Mouse (Mus musculus): ENCODE data around the gene Olfr544. TPM values are rescaled to one million over a fixed set of nuclear protein-coding genes. Genes with fewer than 3 reads are reported as not detected.
"Not testable (repeated sequence)": the region's sequence is repeated elsewhere in the genome, so short reads cannot be mapped to it uniquely, and the experiment has no call there.

The Olfr544 gene
- polyA plus RNA-seq, 1 experiment from 2014 or later = 0.03 TPM

DNA sequence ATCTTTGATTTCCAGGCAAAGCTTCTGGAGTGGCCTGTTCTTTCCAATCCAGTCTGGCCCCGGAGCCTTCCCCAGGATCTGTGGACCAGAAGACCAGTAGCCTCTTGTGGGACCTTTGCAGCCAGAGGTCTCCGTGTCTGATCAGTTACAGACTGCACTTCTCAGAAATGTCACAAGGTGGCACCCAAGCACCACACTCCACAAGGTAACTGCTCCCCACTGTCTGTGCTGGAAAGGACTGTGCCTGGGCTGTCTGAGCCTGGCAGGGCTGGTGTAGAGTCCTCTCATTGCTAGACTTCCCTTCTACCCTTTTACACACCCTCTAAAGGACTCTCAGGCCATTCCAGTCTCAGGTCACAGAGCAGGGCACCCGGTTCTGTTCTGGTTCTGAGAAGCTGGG is 18.7 kb upstream of the Olfr544 start:
- no peak overlapping the region for H3K27ac ChIP-seq
- no peaks in the 10 kb centered on the region for H3K4me1 ChIP-seq (replicated peaks)
- no peak overlapping the region for H3K9ac ChIP-seq
- no peaks in the 10 kb centered on the region for H3K36me3 ChIP-seq
- H3K27me3 ChIP-seq = 0 out of 2 replicates have a peak, but pooled peaks cover 3% of the 10 kb centered on the region
- no peak overlapping the region for H3K4me3 ChIP-seq (replicated peaks)
- 34% methylated on average over 3 of the region's 3 CpGs for WGBS (ENCODE audit: insufficient replicate concordance)
- DNase-seq = peak; percentile 43
- no peak overlapping the region for H3K4me2 ChIP-seq
- ATAC-seq (ENCODE audit: low read depth) = peak; percentile 60; the same call in 1 of the 2 replicates
- no peaks in the 10 kb centered on the region for H3K9me3 ChIP-seq (replicated peaks)

DNA sequence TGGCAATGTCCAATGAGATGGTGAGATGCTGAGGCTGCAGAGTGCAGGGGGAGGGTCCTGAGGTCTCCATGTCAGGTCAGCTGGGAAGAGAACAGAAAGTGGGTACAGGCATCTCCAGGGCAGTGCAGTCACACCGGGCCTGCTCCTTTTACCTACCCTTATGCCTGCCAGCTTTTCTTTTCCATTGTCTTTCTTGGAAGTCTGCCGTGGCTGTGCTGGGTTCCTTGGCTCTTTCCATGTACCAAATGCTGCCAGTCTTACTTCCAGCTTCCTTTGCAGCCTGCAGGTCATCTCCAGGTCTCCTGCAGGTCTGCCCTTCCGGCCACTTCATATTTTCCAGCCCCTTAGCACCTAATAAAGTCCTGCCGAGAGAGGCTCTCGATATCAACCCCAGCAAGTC is 13.9 kb upstream of the Olfr544 start:
- Histone ChIP-seq H3K27ac (no peak overlapping the region), H3K9me3 (replicated peaks) (no peaks in the 10 kb centered on the region), H3K4me2 (no peak overlapping the region), H3K4me3 (replicated peaks) (no peak overlapping the region), H3K4me1 (replicated peaks) (no peaks in the 10 kb centered on the region), H3K36me3 (no peaks in the 10 kb centered on the region), H3K9ac (no peak overlapping the region), H3K27me3 (no peaks in the 10 kb centered on the region)
- 64% methylated on average over 5 of the region's 5 CpGs for WGBS (ENCODE audit: insufficient replicate concordance)
- ATAC-seq (ENCODE audit: low read depth) (no peak), DNase-seq (no peak)

DNA sequence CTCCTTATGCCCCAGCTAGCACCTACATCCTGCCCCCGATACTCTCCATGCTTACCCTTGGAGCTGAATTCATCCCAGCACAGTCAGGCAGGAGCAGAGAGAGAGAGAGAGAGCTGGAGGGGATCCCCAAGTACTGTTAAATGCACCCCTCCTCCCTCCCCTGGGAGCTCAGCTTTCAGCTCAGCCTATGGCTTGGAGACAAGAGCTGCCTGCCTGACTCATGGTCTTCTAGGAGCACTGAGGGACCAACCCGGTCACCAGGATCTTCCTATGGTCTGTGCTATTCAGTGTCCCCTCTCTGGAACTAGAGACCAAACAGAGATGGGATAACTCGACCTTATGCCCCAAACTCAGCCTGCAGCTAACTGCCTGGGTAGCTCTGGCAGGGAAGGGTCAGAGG is 11.4 kb upstream of the Olfr544 start, which contains the start of gene Olfr545:
Olfr545 (minus strand) TSS at position 101 of the 400 bp plus-strand sequence.
- H3K9me3 ChIP-seq (replicated peaks) = no peaks in the 10 kb centered on the region
- 51% methylated on average over 3 of the region's 3 CpGs for WGBS (ENCODE audit: insufficient replicate concordance)
- H3K4me3 ChIP-seq (replicated peaks) = no peak within 1 kb of the TSS
- no peaks in the 10 kb centered on the region for H3K27me3 ChIP-seq
- no peak within 1 kb of the TSS for H3K4me2 ChIP-seq
- ATAC-seq (ENCODE audit: low read depth) (no peak), DNase-seq (no peak)
- no peaks in the 10 kb centered on the region for H3K36me3 ChIP-seq
- H3K9ac ChIP-seq = no peak within 1 kb of the TSS
- H3K27ac ChIP-seq = no peak within 1 kb of the TSS
- no peaks in the 10 kb centered on the region for H3K4me1 ChIP-seq (replicated peaks)

DNA sequence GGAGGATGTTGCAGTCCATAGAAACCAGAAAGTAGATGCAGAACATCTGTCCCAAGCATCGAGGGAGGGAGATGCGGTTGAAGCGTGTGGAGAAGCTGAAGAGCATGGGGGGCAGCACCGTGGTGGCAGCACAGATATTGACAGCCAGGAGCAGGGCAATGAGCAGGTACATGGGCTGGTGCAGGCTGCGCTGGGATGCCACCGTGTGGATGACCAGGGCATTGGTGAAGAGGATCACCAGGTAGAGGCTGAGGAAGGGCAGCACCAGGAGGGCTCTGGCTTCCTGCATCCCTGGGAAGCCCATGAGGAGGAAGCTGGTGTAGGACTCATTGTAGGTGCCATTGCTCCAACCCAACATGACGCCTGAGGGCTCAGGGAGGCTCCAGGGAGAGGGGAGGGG is 6.3 kb upstream of the Olfr544 start:
- not testable (repeated sequence) for H3K4me3 ChIP-seq (replicated peaks); H3K9ac ChIP-seq; H3K27me3 ChIP-seq; H3K27ac ChIP-seq; H3K9me3 ChIP-seq (replicated peaks); H3K4me1 ChIP-seq (replicated peaks); ATAC-seq (ENCODE audit: low read depth); H3K4me2 ChIP-seq; H3K36me3 ChIP-seq; DNase-seq
- WGBS (ENCODE audit: insufficient replicate concordance) = 45% methylated on average over 6 of the region's 7 CpGs

DNA sequence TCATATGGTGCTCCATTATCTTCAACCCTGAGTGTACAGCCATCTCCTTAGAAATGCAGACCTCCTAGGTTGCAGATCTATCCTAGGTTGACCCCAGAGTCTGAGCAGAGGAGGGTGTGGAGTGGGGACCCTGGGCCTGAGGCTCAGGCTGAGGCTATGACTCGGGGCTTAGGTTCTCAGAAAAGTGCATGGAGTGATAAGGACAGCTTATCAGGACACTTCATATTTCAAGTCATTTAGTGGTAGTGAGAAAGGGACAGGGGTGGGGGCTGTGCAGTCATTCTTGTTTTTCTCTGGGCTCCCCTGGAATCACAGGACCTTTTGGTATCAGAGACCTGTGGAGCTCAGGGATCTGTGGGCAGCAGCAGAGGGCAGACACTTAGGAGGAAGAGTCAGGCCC is 2.0 kb downstream of the Olfr544 start:
- DNase-seq = peak; percentile 25
- Histone ChIP-seq H3K36me3 (no peaks in the 10 kb centered on the region), H3K27ac (no peak overlapping the region), H3K4me1 (replicated peaks) (peaks cover 39% of the 10 kb centered on the region), H3K4me3 (replicated peaks) (no peak overlapping the region), H3K9me3 (replicated peaks) (no peaks in the 10 kb centered on the region), H3K9ac (no peak overlapping the region), H3K27me3 (no peaks in the 10 kb centered on the region), H3K4me2 (peak overlapping the region; percentile 19)
- peak; percentile 86 for ATAC-seq (ENCODE audit: low read depth)
- WGBS (ENCODE audit: insufficient replicate concordance) = 7% methylated on average over 1 of the region's 1 CpGs

DNA sequence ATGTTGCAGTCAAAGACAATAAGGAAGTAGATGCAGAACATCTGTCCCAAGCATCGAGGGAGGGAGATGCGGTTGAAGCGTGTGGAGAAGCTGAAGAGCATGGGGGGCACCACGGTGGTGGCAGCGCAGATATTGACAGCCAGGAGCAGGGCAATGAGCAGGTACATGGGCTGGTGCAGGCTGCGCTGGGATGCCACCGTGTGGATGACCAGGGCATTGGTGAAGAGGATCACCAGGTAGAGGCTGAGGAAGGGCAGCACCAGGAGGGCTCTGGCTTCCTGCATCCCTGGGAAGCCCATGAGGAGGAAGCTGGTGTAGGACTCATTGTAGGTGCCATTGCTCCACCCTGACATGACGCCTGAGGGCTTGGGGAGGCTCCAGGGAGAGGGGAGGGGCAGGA is 3.3 kb downstream of the Olfr544 start:
- H3K9me3 ChIP-seq (replicated peaks); ATAC-seq (ENCODE audit: low read depth): not testable (repeated sequence)
- WGBS (ENCODE audit: insufficient replicate concordance) = 56% methylated on average over 6 of the region's 8 CpGs

DNA sequence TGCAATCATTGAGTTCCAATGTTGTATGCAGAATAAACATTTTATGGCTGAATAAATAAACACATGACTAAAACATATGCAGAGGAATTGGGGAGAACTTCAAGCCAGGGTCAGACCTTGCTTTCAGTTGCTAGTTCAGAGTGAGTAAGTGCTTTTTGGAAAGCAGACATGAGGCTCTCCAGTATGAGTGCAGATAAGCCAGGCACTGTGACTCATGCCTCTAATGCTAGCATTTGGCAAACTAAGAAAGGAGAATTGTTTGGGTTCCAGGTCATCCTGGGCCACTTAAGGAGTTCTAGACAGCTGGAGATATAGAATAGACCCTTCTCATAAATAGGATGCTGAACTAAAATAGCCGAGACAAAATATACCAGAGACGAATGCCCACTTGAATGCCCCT is 4.4 kb downstream of the Olfr544 start:
- no peak overlapping the region for H3K27ac ChIP-seq
- no peak for DNase-seq
- H3K4me1 ChIP-seq (replicated peaks) = peaks cover 39% of the 10 kb centered on the region
- no peaks in the 10 kb centered on the region for H3K9me3 ChIP-seq (replicated peaks)
- H3K9ac ChIP-seq = no peak overlapping the region
- no peak overlapping the region for H3K4me2 ChIP-seq
- H3K36me3 ChIP-seq = no peaks in the 10 kb centered on the region
- WGBS (ENCODE audit: insufficient replicate concordance) = 75% methylated on average over 2 of the region's 2 CpGs
- H3K4me3 ChIP-seq (replicated peaks) = no peak overlapping the region
- no peak for ATAC-seq (ENCODE audit: low read depth)
- H3K27me3 ChIP-seq = no peaks in the 10 kb centered on the region

More for the DNA sequence above, 3.3 kb downstream of the Olfr544 start:
- not testable (repeated sequence) for DNase-seq; H3K4me3 ChIP-seq (replicated peaks); H3K4me2 ChIP-seq; H3K27ac ChIP-seq; H3K9ac ChIP-seq; H3K27me3 ChIP-seq; H3K36me3 ChIP-seq
- H3K4me1 ChIP-seq (replicated peaks) = peaks cover 39% of the 10 kb centered on the region

DNA sequence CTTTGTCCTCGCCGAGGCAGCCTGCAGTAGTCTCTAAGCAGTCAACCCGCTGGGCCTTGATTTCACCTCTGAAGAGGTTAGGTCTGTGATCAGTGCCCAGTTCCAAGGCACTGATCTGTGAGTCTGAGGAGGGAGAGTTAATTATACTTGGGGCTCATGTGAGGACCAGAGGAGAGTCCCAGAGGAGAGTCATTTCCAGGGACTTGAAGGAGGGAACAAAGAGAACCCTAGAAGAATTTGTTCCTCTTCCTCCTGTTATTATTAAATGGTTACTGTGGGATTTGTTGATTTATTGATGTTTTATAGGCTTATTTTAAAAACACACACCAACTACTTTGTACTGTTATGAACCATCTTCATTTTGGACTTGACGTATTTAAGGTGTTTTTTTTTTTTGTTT is 6.5 kb downstream of the Olfr544 start, which contains the start of gene Olfr543:
Olfr543 (minus strand) TSS at position 101 of the 400 bp plus-strand sequence.
- no peaks in the 10 kb centered on the region for H3K9me3 ChIP-seq (replicated peaks)
- no peak within 1 kb of the TSS for H3K27ac ChIP-seq
- no peak within 1 kb of the TSS for H3K4me3 ChIP-seq (replicated peaks)
- 0 out of 2 replicates have a peak, but pooled peaks cover 3% of the 10 kb centered on the region for H3K36me3 ChIP-seq
- WGBS (ENCODE audit: insufficient replicate concordance) = 86% methylated on average over 4 of the region's 4 CpGs
- DNase-seq (no peak), ATAC-seq (ENCODE audit: low read depth) (no peak)
- H3K4me2 ChIP-seq = no peak within 1 kb of the TSS
- peaks cover 40% of the 10 kb centered on the region for H3K4me1 ChIP-seq (replicated peaks)
- no peaks in the 10 kb centered on the region for H3K27me3 ChIP-seq
- no peak within 1 kb of the TSS for H3K9ac ChIP-seq

DNA sequence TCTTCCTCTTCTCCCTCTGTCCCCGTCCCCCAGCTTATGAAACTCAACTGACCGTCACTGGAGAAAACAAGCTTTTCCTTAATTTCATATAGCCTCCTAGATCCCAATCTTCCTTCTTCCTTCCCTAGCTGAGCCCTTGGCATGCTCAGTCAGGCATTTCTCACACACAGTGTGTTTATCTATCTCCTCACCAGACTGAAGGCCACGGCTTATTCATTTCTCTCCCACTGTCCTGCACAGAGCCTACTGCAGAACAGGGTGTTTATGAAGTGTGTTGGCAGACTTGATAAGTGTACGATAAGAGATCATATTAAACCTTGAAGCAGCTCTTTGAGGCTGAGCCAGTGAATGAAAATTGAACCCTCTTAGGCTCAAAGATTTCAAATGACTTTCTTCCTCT is 7.3 kb downstream of the Olfr544 start:
- DNase-seq (no peak), ATAC-seq (ENCODE audit: low read depth) (no peak)
- H3K36me3 ChIP-seq = 0 out of 2 replicates have a peak, but pooled peaks cover 3% of the 10 kb centered on the region
- no peak overlapping the region for H3K4me3 ChIP-seq (replicated peaks)
- peaks cover 32% of the 10 kb centered on the region for H3K4me1 ChIP-seq (replicated peaks)
- H3K27me3 ChIP-seq = no peaks in the 10 kb centered on the region
- 62% methylated on average over 4 of the region's 4 CpGs for WGBS (ENCODE audit: insufficient replicate concordance)
- H3K9ac ChIP-seq = no peak overlapping the region
- no peaks in the 10 kb centered on the region for H3K9me3 ChIP-seq (replicated peaks)
- H3K4me2 ChIP-seq = no peak overlapping the region
- H3K27ac ChIP-seq = no peak overlapping the region

DNA sequence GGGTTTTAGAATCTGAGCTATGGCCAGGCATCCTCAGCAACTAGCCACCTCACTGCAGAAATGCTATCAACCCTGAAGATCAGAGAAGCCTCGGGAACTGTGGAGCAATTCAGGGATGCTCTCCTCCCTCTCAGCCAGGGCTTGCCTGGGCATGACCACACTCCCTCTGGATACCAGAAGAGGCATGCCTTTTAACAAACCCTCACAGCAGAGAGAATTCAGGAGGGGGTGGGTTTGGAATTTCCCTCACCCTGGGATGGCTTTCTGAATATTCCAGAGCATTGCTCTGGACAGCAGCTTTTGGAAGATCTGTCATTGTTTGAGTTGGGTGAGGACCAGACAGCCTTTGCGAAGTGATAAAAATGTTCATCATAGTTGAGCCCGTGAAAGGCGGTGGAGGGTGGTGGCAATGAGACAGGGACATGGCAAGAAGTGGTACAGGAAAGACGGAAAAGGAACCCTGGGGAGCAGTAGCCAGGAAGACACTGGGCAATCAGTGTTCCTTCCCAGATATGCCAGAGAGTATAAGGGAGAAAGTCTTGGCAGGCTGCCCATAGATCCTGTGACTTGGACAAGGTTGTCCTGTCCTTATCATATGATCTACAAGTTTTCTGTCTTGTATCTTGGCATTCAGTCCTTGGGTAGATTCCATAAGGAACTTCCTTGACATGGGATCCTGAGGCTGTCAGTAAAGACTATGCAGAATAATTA is 8.6 kb downstream of the Olfr544 start:
- no peak for DNase-seq
- ATAC-seq (ENCODE audit: low read depth) = no peak
- Histone ChIP-seq H3K27ac (no peak overlapping the region), H3K4me1 (replicated peaks) (peaks cover 23% of the 10 kb centered on the region), H3K27me3 (no peaks in the 10 kb centered on the region), H3K36me3 (0 out of 2 replicates have a peak, but pooled peaks cover 3% of the 10 kb centered on the region), H3K9ac (no peak overlapping the region), H3K4me3 (replicated peaks) (no peak overlapping the region), H3K4me2 (no peak overlapping the region), H3K9me3 (replicated peaks) (no peaks in the 10 kb centered on the region)
- WGBS (ENCODE audit: insufficient replicate concordance) = 67% methylated on average over 5 of the region's 5 CpGs

DNA sequence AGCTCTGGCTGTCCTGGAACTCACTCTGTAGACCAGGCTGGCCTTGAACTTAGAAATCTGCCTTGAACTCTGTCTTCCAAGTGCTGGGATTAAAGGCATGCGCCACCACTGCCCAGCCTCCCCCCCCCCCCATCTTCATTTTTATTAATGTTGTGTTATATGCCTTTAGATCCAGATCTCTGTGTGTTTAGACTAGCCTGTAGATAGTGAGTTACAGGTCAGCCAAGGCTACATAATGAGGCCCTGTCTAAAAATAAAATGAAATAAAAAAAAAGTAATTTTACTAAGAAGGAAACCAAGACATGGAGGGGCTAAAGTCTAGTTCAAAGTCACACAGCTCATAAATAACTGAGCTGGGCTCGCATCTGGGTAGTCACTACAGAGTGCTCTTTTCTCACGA is 9.2 kb downstream of the Olfr544 start:
- H3K27me3 ChIP-seq = no peaks in the 10 kb centered on the region
- ATAC-seq (ENCODE audit: low read depth) = no peak
- no peaks in the 10 kb centered on the region for H3K9me3 ChIP-seq (replicated peaks)
- no peak for DNase-seq
- WGBS (ENCODE audit: insufficient replicate concordance) = 70% methylated on average over 3 of the region's 3 CpGs
- no peak overlapping the region for H3K9ac ChIP-seq
- no peak overlapping the region for H3K4me2 ChIP-seq
- 0 out of 2 replicates have a peak, but pooled peaks cover 3% of the 10 kb centered on the region for H3K36me3 ChIP-seq
- peaks cover 19% of the 10 kb centered on the region for H3K4me1 ChIP-seq (replicated peaks)
- H3K4me3 ChIP-seq (replicated peaks) = no peak overlapping the region
- H3K27ac ChIP-seq = no peak overlapping the region

DNA sequence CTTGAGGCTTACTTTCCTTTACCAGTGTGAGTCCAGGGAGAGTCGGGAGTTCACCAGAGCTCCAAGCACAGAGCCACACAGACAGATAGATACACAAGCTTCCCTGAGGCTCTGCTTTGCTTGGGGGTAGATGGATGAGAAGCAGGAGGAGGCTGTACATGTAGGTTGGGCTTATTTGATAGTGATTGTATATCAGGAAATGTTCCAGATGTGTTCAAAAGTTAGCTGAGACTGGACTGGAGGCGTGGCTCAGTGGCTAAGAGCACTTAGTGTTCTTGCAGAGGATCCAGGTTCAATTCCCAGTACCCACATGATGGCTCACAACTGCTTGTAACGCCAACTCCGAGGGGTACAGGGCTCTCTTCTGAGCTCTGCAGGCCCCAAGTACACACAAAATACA is 9.7 kb downstream of the Olfr544 start:
- no peaks in the 10 kb centered on the region for H3K27me3 ChIP-seq
- WGBS (ENCODE audit: insufficient replicate concordance) = 70% methylated on average over 4 of the region's 4 CpGs
- 0 out of 2 replicates have a peak, but pooled peaks have one; percentile 21 for ATAC-seq (ENCODE audit: low read depth)

More for the DNA sequence above, 9.7 kb downstream of the Olfr544 start:
- H3K4me1 ChIP-seq (replicated peaks) = peaks cover 14% of the 10 kb centered on the region
- no peak overlapping the region for H3K4me2 ChIP-seq
- no peak for DNase-seq
- H3K4me3 ChIP-seq (replicated peaks) = no peak overlapping the region
- H3K36me3 ChIP-seq = 0 out of 2 replicates have a peak, but pooled peaks cover 3% of the 10 kb centered on the region
- no peaks in the 10 kb centered on the region for H3K9me3 ChIP-seq (replicated peaks)
- H3K9ac ChIP-seq = no peak overlapping the region
- no peak overlapping the region for H3K27ac ChIP-seq
